Mouse (Mus musculus): Measurements from ENCODE around the gene Gm47995.

Gm47995 gene

GRCm38 (mm10) chr1:151232346-151232745 lies 34.1 kb downstream of the Gm47995 start:
- in situ Hi-C loops (cut with MboI), result no loop called here

DNA sequence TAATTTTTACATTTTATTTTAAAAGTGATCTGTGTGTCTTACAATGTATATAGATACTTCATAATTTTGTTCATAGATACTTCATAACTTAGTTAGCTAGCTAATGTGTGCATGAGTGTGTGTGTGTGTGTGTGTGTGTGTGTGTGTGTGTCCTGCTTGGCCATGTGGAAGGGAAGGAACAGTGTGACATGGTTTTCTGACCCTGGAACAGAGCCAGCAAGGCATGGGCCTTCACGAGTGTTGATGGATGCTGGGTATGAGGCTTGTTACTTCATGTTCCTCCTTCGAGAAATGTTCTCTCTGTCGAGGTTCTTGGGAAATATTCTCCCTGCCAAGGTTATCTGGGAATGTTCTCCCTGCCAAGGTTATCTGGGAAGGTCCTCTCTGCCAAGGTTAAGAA lies 35.5 kb downstream of the Gm47995 start:
- in situ Hi-C loops (cut with MboI), result no loop called here

- in situ Hi-C loops (cut with MboI), result no loop called here
Observed at GRCm38 (mm10) chr1:151235574-151235973, 37.3 kb downstream of the Gm47995 start.

DNA sequence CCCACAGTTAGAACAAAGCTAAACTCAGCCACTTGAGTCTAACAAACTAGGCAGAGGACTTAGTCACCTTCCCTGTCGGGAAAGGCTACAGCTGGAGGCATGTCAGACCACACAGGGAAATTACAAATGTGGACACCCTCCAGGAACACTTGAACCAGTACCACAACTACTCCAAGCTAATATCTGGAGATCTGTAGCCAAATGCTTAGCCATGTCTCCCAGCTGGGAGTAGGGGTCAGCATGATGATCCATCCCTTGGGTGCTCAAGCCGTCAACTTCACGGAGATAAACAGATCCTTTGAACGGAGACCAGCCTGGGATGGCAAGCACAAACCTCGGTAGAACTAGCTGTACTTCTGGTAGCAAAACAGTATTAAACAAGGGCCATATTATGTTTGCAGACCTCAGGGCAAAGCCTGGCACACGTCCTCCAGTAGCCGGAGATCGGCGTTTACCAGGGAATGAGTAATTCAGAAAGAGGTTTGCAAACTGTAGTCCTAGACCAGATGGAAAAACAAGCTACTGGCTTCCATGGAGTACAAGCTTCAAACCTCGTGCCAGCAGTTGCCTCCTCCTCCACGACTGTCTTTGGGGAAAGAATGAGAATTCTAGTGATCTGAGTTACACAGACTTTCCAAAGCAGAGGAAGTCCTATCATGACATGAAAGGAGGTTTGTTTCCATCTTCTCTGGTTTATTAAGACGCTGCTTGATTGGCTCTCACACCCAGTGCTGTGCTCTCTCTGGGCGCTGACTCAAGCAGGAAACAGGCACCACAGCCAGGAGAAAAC lies 38.1 kb downstream of the Gm47995 start:
- in situ Hi-C loops (cut with MboI), result no loop called here

- in situ Hi-C loops (cut with MboI), result no loop called here
Observed at GRCm38 (mm10) chr1:151237780-151238179, 39.5 kb downstream of the Gm47995 start.

- in situ Hi-C loops (cut with MboI), result no loop called here
Observed at GRCm38 (mm10) chr1:151243332-151243731, 45.1 kb downstream of the Gm47995 start.

DNA sequence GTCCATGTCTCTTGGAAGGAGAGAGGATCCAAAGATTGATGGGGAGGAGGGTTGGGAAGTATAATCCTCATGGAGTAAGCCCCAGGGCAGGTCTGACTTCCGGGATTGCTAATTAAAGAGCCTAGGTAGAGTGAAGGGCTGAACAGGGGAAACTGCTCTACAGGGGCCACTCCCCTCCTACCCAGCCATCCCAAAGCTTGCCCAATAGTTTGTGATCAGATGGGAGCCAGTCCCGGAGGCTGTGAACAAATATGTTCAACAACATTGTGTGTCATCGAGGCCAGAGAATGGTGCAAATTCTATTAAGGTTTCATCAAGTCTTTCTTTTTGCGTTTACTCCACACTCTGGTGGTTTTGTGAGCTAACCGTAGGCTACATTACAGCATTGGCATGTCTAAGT lies 45.8 kb downstream of the Gm47995 start:
- in situ Hi-C loops (cut with MboI), result no loop called here

GRCm38 (mm10) chr1:151244761-151245160 lies 46.5 kb downstream of the Gm47995 start:
- in situ Hi-C loops (cut with MboI), result no loop called here

- in situ Hi-C loops (cut with MboI), result no loop called here
Observed at GRCm38 (mm10) chr1:151245165-151245564, 46.9 kb downstream of the Gm47995 start.

DNA sequence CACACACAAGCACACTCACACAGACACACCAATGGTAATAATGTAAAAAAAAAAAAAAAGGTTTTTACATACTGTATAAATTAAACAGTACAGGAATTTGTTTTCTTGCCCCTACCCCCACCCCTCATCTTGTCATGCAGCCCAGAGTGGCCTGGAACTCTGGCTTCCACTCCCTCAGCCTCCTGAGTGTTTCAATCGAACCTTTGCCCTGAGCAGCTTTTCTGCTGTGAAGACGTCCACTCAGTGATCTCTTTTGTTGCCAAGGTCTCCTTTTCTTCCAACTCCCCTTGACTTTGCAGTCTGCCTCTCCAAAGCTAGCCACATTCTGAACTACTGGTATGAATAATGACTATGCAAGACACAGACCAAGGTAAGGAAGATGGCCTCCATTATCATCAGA lies 47.6 kb downstream of the Gm47995 start:
- in situ Hi-C loops (cut with MboI), result no loop called here

All from mature B cell (primary cell).